Mouse (Mus musculus) erythroblast, embryonic 14.5 days (primary cell): ENCODE data around the gene Xylt1. TPM values are rescaled to one million over a fixed set of nuclear protein-coding genes. Genes with fewer than 3 reads are reported as not detected.

ENCODE experiments used
- H3K27me3 ChIP-seq: 2 replicates; pipeline ENCODE4 v1.6.1; 2012; ENCODE audit warnings: inconsistent platforms; ENCODE audit not compliant: control insufficient read depth
- H3K36me3 ChIP-seq: 2 replicates; pipeline ENCODE4 v1.6.1; 2012; ENCODE audit warnings: mild to moderate bottlenecking, inconsistent platforms; ENCODE audit not compliant: control insufficient read depth
- H3K4me1 ChIP-seq: 2 replicates; pipeline ENCODE4 v1.6.1; 2012; ENCODE audit warnings: inconsistent platforms; ENCODE audit not compliant: control insufficient read depth
- H3K4me3 ChIP-seq: replicated peaks from 2 replicates; pipeline ENCODE3; 2012; ENCODE audit warnings: moderate library complexity, mild to moderate bottlenecking, inconsistent platforms
- H3K9me3 ChIP-seq: 2 replicates; pipeline ENCODE4 v1.6.1; 2012; ENCODE audit warnings: low read length, inconsistent platforms, mixed read lengths; ENCODE audit not compliant: control insufficient read depth
- GATA1 ChIP-seq: IDR thresholded peaks from 2 replicates; pipeline ENCODE4 v1.6.1; 2012; ENCODE audit warnings: low read length, inconsistent platforms, mixed read lengths
- TAL1 ChIP-seq: IDR thresholded peaks from 3 replicates; pipeline ENCODE4 v1.6.1; 2012; ENCODE audit warnings: low read length, inconsistent platforms, mixed read lengths
- polyA plus RNA-seq: library from polyadenylated mRNA; stranded (reverse); fragments of >175 nt; gene quantifications from 2 replicates; pipeline ENCODE4 v1.2.3, GENCODE M21; 2012

The Xylt1 gene
- polyA plus RNA-seq, 1 experiment, result 0.01 TPM

GRCm38 (mm10) chr7:117566833-117567232 is 186.1 kb downstream of the Xylt1 start:
- Histone ChIP-seq H3K36me3 (no peaks in the 10 kb centered on the region), H3K4me1 (no peaks in the 10 kb centered on the region), H3K27me3 (no peaks in the 10 kb centered on the region), H3K9me3 (no peaks in the 10 kb centered on the region), H3K4me3 (no peak overlapping the region)
- no peak for TF ChIP-seq GATA1
- no peak for TF ChIP-seq TAL1

- TF ChIP-seq GATA1, result no peak
- Histone ChIP-seq H3K4me3 (no peak overlapping the region), H3K36me3 (no peaks in the 10 kb centered on the region), H3K4me1 (no peaks in the 10 kb centered on the region), H3K27me3 (no peaks in the 10 kb centered on the region), H3K9me3 (no peaks in the 10 kb centered on the region)
Measured at GRCm38 (mm10) chr7:117567252-117567651, 186.5 kb downstream of the Xylt1 start.

GRCm38 (mm10) chr7:117567653-117568340 is 187.0 kb downstream of the Xylt1 start:
- Histone ChIP-seq H3K4me3 (no peak overlapping the region), H3K4me1 (no peaks in the 10 kb centered on the region), H3K9me3 (no peaks in the 10 kb centered on the region), H3K36me3 (no peaks in the 10 kb centered on the region), H3K27me3 (no peaks in the 10 kb centered on the region)
- TF ChIP-seq TAL1 (no peak), GATA1 (no peak)

- H3K4me1 ChIP-seq, result no peaks in the 10 kb centered on the region
- H3K4me3 ChIP-seq, result no peak overlapping the region
- H3K9me3 ChIP-seq, result no peaks in the 10 kb centered on the region
- no peak for TF ChIP-seq GATA1
- no peaks in the 10 kb centered on the region for H3K27me3 ChIP-seq
- no peaks in the 10 kb centered on the region for H3K36me3 ChIP-seq
Measured at GRCm38 (mm10) chr7:117571131-117571530, 190.4 kb downstream of the Xylt1 start.

GRCm38 (mm10) chr7:117571713-117572112 is 190.9 kb downstream of the Xylt1 start:
- Histone ChIP-seq H3K9me3 (no peaks in the 10 kb centered on the region), H3K27me3 (no peaks in the 10 kb centered on the region), H3K36me3 (no peaks in the 10 kb centered on the region), H3K4me1 (no peaks in the 10 kb centered on the region), H3K4me3 (no peak overlapping the region)
- no peak for TF ChIP-seq GATA1
- TF ChIP-seq TAL1, result no peak

- Histone ChIP-seq H3K4me1 (no peaks in the 10 kb centered on the region), H3K36me3 (no peaks in the 10 kb centered on the region), H3K9me3 (no peaks in the 10 kb centered on the region), H3K27me3 (no peaks in the 10 kb centered on the region), H3K4me3 (no peak overlapping the region)
- TF ChIP-seq TAL1 (no peak), GATA1 (no peak)
Measured at GRCm38 (mm10) chr7:117573170-117573569, 192.4 kb downstream of the Xylt1 start.

GRCm38 (mm10) chr7:117575417-117575816 is 194.6 kb downstream of the Xylt1 start:
- no peaks in the 10 kb centered on the region for H3K4me1 ChIP-seq
- no peak overlapping the region for H3K4me3 ChIP-seq
- H3K36me3 ChIP-seq, result no peaks in the 10 kb centered on the region
- H3K27me3 ChIP-seq, result no peaks in the 10 kb centered on the region
- no peak for TF ChIP-seq TAL1
- no peak for TF ChIP-seq GATA1
- H3K9me3 ChIP-seq, result no peaks in the 10 kb centered on the region

GRCm38 (mm10) chr7:117577035-117577434 is 196.3 kb downstream of the Xylt1 start:
- H3K36me3 ChIP-seq, result no peaks in the 10 kb centered on the region
- no peak overlapping the region for H3K4me3 ChIP-seq
- no peaks in the 10 kb centered on the region for H3K9me3 ChIP-seq
- TF ChIP-seq TAL1, result no peak
- TF ChIP-seq GATA1, result no peak
- H3K27me3 ChIP-seq, result no peaks in the 10 kb centered on the region
- H3K4me1 ChIP-seq, result no peaks in the 10 kb centered on the region

- TF ChIP-seq GATA1 (no peak), TAL1 (no peak)
- H3K4me1 ChIP-seq, result no peaks in the 10 kb centered on the region
- H3K4me3 ChIP-seq, result no peak overlapping the region
- H3K27me3 ChIP-seq, result no peaks in the 10 kb centered on the region
- H3K36me3 ChIP-seq, result no peaks in the 10 kb centered on the region
- no peaks in the 10 kb centered on the region for H3K9me3 ChIP-seq
Measured at GRCm38 (mm10) chr7:117585164-117585563, 204.4 kb downstream of the Xylt1 start.

- no peaks in the 10 kb centered on the region for H3K27me3 ChIP-seq
- H3K4me3 ChIP-seq, result no peak overlapping the region
- H3K36me3 ChIP-seq, result no peaks in the 10 kb centered on the region
- no peak for TF ChIP-seq GATA1
- TF ChIP-seq TAL1, result no peak
- no peaks in the 10 kb centered on the region for H3K4me1 ChIP-seq
- H3K9me3 ChIP-seq, result no peaks in the 10 kb centered on the region
Measured at GRCm38 (mm10) chr7:117586811-117587210, 206.0 kb downstream of the Xylt1 start.
